Mouse (Mus musculus): ENCODE results near the gene Brms1.

DNA sequence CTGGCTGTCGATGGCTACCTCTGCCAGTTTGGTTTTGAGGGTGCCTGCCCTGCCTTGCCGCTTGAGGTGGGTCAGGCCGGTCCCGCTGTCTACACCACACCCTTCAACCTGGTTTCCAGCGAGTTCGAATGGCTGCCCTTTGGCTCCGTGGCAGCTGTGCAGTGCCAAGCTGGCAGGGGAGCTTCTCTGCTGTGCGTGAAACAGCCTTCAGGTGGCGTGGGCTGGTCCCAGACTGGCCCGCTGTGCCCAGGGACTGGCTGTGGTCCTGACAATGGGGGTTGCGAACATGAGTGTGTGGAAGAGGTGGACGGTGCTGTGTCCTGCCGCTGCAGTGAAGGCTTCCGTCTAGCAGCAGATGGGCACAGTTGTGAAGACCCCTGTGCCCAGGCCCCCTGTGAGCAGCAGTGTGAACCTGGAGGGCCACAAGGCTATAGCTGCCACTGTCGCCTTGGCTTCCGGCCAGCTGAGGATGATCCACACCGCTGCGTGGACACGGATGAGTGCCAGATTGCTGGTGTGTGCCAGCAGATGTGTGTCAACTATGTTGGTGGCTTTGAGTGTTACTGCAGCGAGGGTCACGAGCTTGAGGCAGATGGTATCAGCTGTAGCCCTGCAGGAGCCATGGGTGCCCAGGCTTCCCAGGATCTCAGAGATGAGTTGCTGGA is 27.5 kb downstream of the Brms1 start:
- TF ChIP-seq CTCF (IDR thresholded peaks at IDR 0.05; ENCODE audit: low read depth, low read length) = no peak
- TF ChIP-seq POLR2A (IDR thresholded peaks at IDR 0.05; ENCODE audit: borderline replicate concordance, low read depth, low read length) = no peak

Measured in bone marrow macrophage, adult 2 months (primary cell).